Mouse (Mus musculus) hindbrain, embryonic 16.5 days (tissue): ENCODE measurements around the gene Rpl13. TPM values are rescaled to one million over a fixed set of nuclear protein-coding genes. Genes with fewer than 3 reads are reported as not detected.

Experiments
- ATAC-seq: fragments of 200-750 bp; cut with Nextera tagmentation; 2 replicates; pipeline ENCODE4 v1.8.0; 2017; ENCODE audit warnings: moderate TSS enrichment, moderate library complexity
- H3K27ac ChIP-seq: fragments of 300-500 bp; sonication (generic); 2 replicates; pipeline ENCODE4 v1.5.1; 2014; ENCODE audit warnings: low read depth, mild to moderate bottlenecking, control low read depth, low read length, moderate library complexity
- H3K27me3 ChIP-seq: fragments of 300-500 bp; sonication (generic); replicated peaks from 2 replicates; pipeline ENCODE4 v1.6.1; 2014; ENCODE audit warnings: low read length; ENCODE audit not compliant: control insufficient read depth, insufficient read depth
- H3K36me3 ChIP-seq: fragments of 300-500 bp; sonication (generic); 2 replicates; pipeline ENCODE4 v1.6.1; 2014; ENCODE audit warnings: mild to moderate bottlenecking, low read length, moderate library complexity, mixed read lengths; ENCODE audit not compliant: control insufficient read depth, insufficient read depth
- H3K4me1 ChIP-seq: fragments of 300-500 bp; sonication (generic); 2 replicates; pipeline ENCODE4 v1.6.1; 2014; ENCODE audit warnings: low read depth, low read length; ENCODE audit not compliant: control insufficient read depth, insufficient read depth
- H3K4me2 ChIP-seq: fragments of 300-500 bp; sonication (generic); 2 replicates; pipeline ENCODE4 v1.6.1; 2014; ENCODE audit warnings: mild to moderate bottlenecking, low read length, control low read depth, moderate library complexity
- H3K4me3 ChIP-seq: fragments of 300-500 bp; sonication (generic); 2 replicates; pipeline ENCODE4 v1.5.1; 2014; ENCODE audit warnings: mild to moderate bottlenecking, low read length, control low read depth, moderate library complexity
- H3K9ac ChIP-seq: fragments of 300-500 bp; sonication (generic); 2 replicates; pipeline ENCODE4 v1.6.1; 2014; ENCODE audit warnings: low read depth, mild to moderate bottlenecking, control low read depth, low read length, moderate library complexity
- H3K9me3 ChIP-seq: fragments of 300-500 bp; sonication (generic); 2 replicates; pipeline ENCODE4 v1.6.1; 2014; ENCODE audit warnings: mild to moderate bottlenecking, low read length, moderate library complexity; ENCODE audit not compliant: control insufficient read depth
- WGBS: fragments of 180-500 bp; shearing (Covaris S2); extraction: QIAGEN DNeasy Blood & Tissue Kit; methylation state at CpG from one replicate; pipeline ENCODE4 v1.1.7; 2014; 5-methylcytosine and 5-hydroxymethylcytosine counted together
- polyA plus RNA-seq: library from polyadenylated mRNA; unstranded; fragments of >200 nt; fragmentation: Nextera tagmentation; extraction: Ambion mirVana; gene quantifications from 2 replicates; pipeline ENCODE4 v1.2.1, GENCODE M21; 2015

Gene Rpl13
- polyA plus RNA-seq, 1 experiment from 2014 or later: 588 TPM

GRCm38 (mm10) chr8:123117127-123117731, 15.1 kb downstream of the Rpl13 start, which contains the start of gene Cpne7:
TSS of gene Cpne7 (plus strand) at chr8:123117374.
- Histone ChIP-seq H3K27me3 (peaks cover 37% of the 10 kb centered on the region), H3K9me3 (no peaks in the 10 kb centered on the region), H3K4me2 (peak within 1 kb of the TSS; percentile 90), H3K4me1 (peaks cover 18% of the 10 kb centered on the region), H3K4me3 (peak within 1 kb of the TSS; percentile 51), H3K9ac (peak within 1 kb of the TSS; percentile 64), H3K36me3 (no peaks in the 10 kb centered on the region), H3K27ac (no peak within 1 kb of the TSS)
- ATAC-seq: peak; percentile 61
- under 1% methylated on average over 47 of the region's 51 CpGs for WGBS

- Histone ChIP-seq H3K9ac (peak overlapping the region; percentile 64), H3K27me3 (peaks cover 37% of the 10 kb centered on the region), H3K27ac (no peak overlapping the region), H3K4me3 (peak overlapping the region; percentile 51), H3K36me3 (no peaks in the 10 kb centered on the region), H3K4me2 (peak overlapping the region; percentile 90), H3K9me3 (no peaks in the 10 kb centered on the region), H3K4me1 (peaks cover 18% of the 10 kb centered on the region)
- 1% methylated on average over 17 of the region's 17 CpGs for WGBS
- ATAC-seq: no peak
Observed at GRCm38 (mm10) chr8:123117744-123118143, 15.6 kb downstream of the Rpl13 start.

GRCm38 (mm10) chr8:123122059-123122458, 19.9 kb downstream of the Rpl13 start:
- H3K9me3 ChIP-seq: no peaks in the 10 kb centered on the region
- H3K4me3 ChIP-seq: no peak overlapping the region
- H3K9ac ChIP-seq: no peak overlapping the region
- ATAC-seq: no peak
- no peaks in the 10 kb centered on the region for H3K36me3 ChIP-seq
- H3K4me1 ChIP-seq: peaks cover 12% of the 10 kb centered on the region
- H3K27me3 ChIP-seq: peaks cover 23% of the 10 kb centered on the region
- 65% methylated on average over 9 of the region's 9 CpGs for WGBS
- H3K4me2 ChIP-seq: no peak overlapping the region
- H3K27ac ChIP-seq: no peak overlapping the region

- H3K4me2 ChIP-seq: no peak overlapping the region
- no peak overlapping the region for H3K9ac ChIP-seq
- no peak overlapping the region for H3K4me3 ChIP-seq
- no peak for ATAC-seq
- no peaks in the 10 kb centered on the region for H3K36me3 ChIP-seq
- H3K27me3 ChIP-seq: peaks cover 19% of the 10 kb centered on the region
- peaks cover 6% of the 10 kb centered on the region for H3K4me1 ChIP-seq
- WGBS: 86% methylated on average over 5 of the region's 5 CpGs
- no peak overlapping the region for H3K27ac ChIP-seq
- H3K9me3 ChIP-seq: no peaks in the 10 kb centered on the region
Observed at GRCm38 (mm10) chr8:123122670-123123069, 20.5 kb downstream of the Rpl13 start.

- Histone ChIP-seq H3K4me2 (no peak overlapping the region), H3K36me3 (no peaks in the 10 kb centered on the region), H3K9ac (no peak overlapping the region), H3K4me1 (no peaks in the 10 kb centered on the region), H3K9me3 (no peaks in the 10 kb centered on the region), H3K4me3 (no peak overlapping the region), H3K27ac (no peak overlapping the region), H3K27me3 (no peaks in the 10 kb centered on the region)
- 9% methylated on average over 19 of the region's 19 CpGs for WGBS
- no peak for ATAC-seq
Observed at GRCm38 (mm10) chr8:123126193-123126816, 24.2 kb downstream of the Rpl13 start.

GRCm38 (mm10) chr8:123131041-123131440, 28.9 kb downstream of the Rpl13 start:
- Histone ChIP-seq H3K4me2 (no peak overlapping the region), H3K4me3 (no peak overlapping the region), H3K27ac (no peak overlapping the region), H3K36me3 (no peaks in the 10 kb centered on the region), H3K27me3 (no peaks in the 10 kb centered on the region), H3K4me1 (peaks cover 12% of the 10 kb centered on the region), H3K9ac (no peak overlapping the region), H3K9me3 (no peaks in the 10 kb centered on the region)
- 78% methylated on average over 9 of the region's 9 CpGs for WGBS
- no peak for ATAC-seq

GRCm38 (mm10) chr8:123132953-123133352, 30.8 kb downstream of the Rpl13 start:
- Histone ChIP-seq H3K4me2 (no peak overlapping the region), H3K36me3 (no peaks in the 10 kb centered on the region), H3K4me3 (no peak overlapping the region), H3K27me3 (no peaks in the 10 kb centered on the region), H3K27ac (no peak overlapping the region), H3K9ac (no peak overlapping the region), H3K9me3 (no peaks in the 10 kb centered on the region), H3K4me1 (peaks cover 12% of the 10 kb centered on the region)
- ATAC-seq: no peak
- 100% methylated on average over 2 of the region's 2 CpGs for WGBS

GRCm38 (mm10) chr8:123134149-123134713, 32.1 kb downstream of the Rpl13 start:
- no peak overlapping the region for H3K4me2 ChIP-seq
- no peaks in the 10 kb centered on the region for H3K9me3 ChIP-seq
- H3K4me3 ChIP-seq: no peak overlapping the region
- no peak overlapping the region for H3K9ac ChIP-seq
- no peak for ATAC-seq
- no peaks in the 10 kb centered on the region for H3K36me3 ChIP-seq
- peak overlapping the region; percentile 20; the same call in 1 of the 2 replicates for H3K27ac ChIP-seq
- H3K4me1 ChIP-seq: peaks cover 12% of the 10 kb centered on the region
- WGBS: 80% methylated on average over 11 of the region's 11 CpGs
- H3K27me3 ChIP-seq: no peaks in the 10 kb centered on the region

- peak; percentile 83 for ATAC-seq
- H3K9ac ChIP-seq: no peak overlapping the region
- H3K4me1 ChIP-seq: peaks cover 12% of the 10 kb centered on the region
- peak overlapping the region; percentile 35 for H3K4me2 ChIP-seq
- H3K27ac ChIP-seq: peak overlapping the region; percentile 64
- no peak overlapping the region for H3K4me3 ChIP-seq
- H3K36me3 ChIP-seq: no peaks in the 10 kb centered on the region
- no peaks in the 10 kb centered on the region for H3K27me3 ChIP-seq
- WGBS: 5% methylated on average over 7 of the region's 7 CpGs
- no peaks in the 10 kb centered on the region for H3K9me3 ChIP-seq
Observed at GRCm38 (mm10) chr8:123135406-123135805, 33.3 kb downstream of the Rpl13 start.
